Mouse (Mus musculus) gastrocnemius, adult 8-10 months (tissue): ENCODE measurements around the gene Prkra. TPM values are rescaled to one million over a fixed set of nuclear protein-coding genes. Genes with fewer than 3 reads are reported as not detected.
"Not testable (repeated sequence)": the region's sequence is repeated elsewhere in the genome, so short reads cannot be mapped to it uniquely, and the experiment has no call there.

Source experiments
- DNase-seq, 2 experiments: peaks; one replicate each; pipeline ENCODE4 v3.0.0; 2022; ENCODE audit warnings: low spot score in 2 of 2
- total RNA-seq, 4 experiments: library from RNA; stranded (reverse); gene quantifications; 2 replicates each; pipeline ENCODE4 v1.2.4; 2022

The Prkra gene
- total RNA-seq, 4 experiments from 2014 or later = 1.3 to 3.1 (median 2.5) TPM

GRCm38 (mm10) chr2:76655982-76656381 is 8.2 kb upstream of the Prkra start:
- DNase-seq = no peak

- DNase-seq = no peak
Observed at GRCm38 (mm10) chr2:76655444-76655843, 7.6 kb upstream of the Prkra start.

GRCm38 (mm10) chr2:76654646-76655045 is 6.8 kb upstream of the Prkra start:
- DNase-seq = no peak

- DNase-seq = no peak
Observed at GRCm38 (mm10) chr2:76653070-76653469, 5.3 kb upstream of the Prkra start.

- no peak for DNase-seq
Observed at GRCm38 (mm10) chr2:76648666-76649141, 889 bp upstream of the Prkra start.

- no peak for DNase-seq
Observed at GRCm38 (mm10) chr2:76647441-76647869, 360 bp downstream of the Prkra start.

GRCm38 (mm10) chr2:76643801-76644200 is 4.0 kb downstream of the Prkra start:
- no peak for DNase-seq

GRCm38 (mm10) chr2:76639637-76640036 is 8.2 kb downstream of the Prkra start:
- no peak for DNase-seq

- no peak for DNase-seq
Observed at GRCm38 (mm10) chr2:76631600-76631999, 16.2 kb downstream of the Prkra start.

- no peak for DNase-seq
Observed at GRCm38 (mm10) chr2:76630293-76630692, 17.5 kb downstream of the Prkra start.

- DNase-seq = not testable (repeated sequence)
Observed at GRCm38 (mm10) chr2:76622316-76622715, 25.5 kb downstream of the Prkra start.

GRCm38 (mm10) chr2:76621724-76622123 is 26.1 kb downstream of the Prkra start:
- DNase-seq = no peak

- no peak for DNase-seq
Observed at GRCm38 (mm10) chr2:76620188-76620587, 27.6 kb downstream of the Prkra start.

GRCm38 (mm10) chr2:76618078-76618477 is 29.7 kb downstream of the Prkra start:
- DNase-seq = no peak

- no peak for DNase-seq
Observed at GRCm38 (mm10) chr2:76611996-76612395, 35.8 kb downstream of the Prkra start.

- no peak for DNase-seq
Observed at GRCm38 (mm10) chr2:76610326-76611104, 37.3 kb downstream of the Prkra start.

- no peak for DNase-seq
Observed at GRCm38 (mm10) chr2:76606704-76607103, 41.1 kb downstream of the Prkra start.

GRCm38 (mm10) chr2:76602256-76602655 is 45.6 kb downstream of the Prkra start:
- no peak for DNase-seq

- no peak for DNase-seq
Observed at GRCm38 (mm10) chr2:76599214-76599613, 48.6 kb downstream of the Prkra start.

- DNase-seq = no peak
Observed at GRCm38 (mm10) chr2:76597521-76597920, 50.3 kb downstream of the Prkra start.

- DNase-seq = no peak
Observed at GRCm38 (mm10) chr2:76592401-76592924, 55.4 kb downstream of the Prkra start.

- DNase-seq = no peak
Observed at GRCm38 (mm10) chr2:76590221-76590620, 57.6 kb downstream of the Prkra start.

GRCm38 (mm10) chr2:76586906-76587305 is 60.9 kb downstream of the Prkra start:
- no peak for DNase-seq
